Mouse (Mus musculus): ENCODE measurements around the gene Rbm38. TPM values are rescaled to one million over a fixed set of nuclear protein-coding genes. Genes with fewer than 3 reads are reported as not detected.

The Rbm38 gene
- polyA plus RNA-seq, 1 experiment = 7.2 TPM

DNA sequence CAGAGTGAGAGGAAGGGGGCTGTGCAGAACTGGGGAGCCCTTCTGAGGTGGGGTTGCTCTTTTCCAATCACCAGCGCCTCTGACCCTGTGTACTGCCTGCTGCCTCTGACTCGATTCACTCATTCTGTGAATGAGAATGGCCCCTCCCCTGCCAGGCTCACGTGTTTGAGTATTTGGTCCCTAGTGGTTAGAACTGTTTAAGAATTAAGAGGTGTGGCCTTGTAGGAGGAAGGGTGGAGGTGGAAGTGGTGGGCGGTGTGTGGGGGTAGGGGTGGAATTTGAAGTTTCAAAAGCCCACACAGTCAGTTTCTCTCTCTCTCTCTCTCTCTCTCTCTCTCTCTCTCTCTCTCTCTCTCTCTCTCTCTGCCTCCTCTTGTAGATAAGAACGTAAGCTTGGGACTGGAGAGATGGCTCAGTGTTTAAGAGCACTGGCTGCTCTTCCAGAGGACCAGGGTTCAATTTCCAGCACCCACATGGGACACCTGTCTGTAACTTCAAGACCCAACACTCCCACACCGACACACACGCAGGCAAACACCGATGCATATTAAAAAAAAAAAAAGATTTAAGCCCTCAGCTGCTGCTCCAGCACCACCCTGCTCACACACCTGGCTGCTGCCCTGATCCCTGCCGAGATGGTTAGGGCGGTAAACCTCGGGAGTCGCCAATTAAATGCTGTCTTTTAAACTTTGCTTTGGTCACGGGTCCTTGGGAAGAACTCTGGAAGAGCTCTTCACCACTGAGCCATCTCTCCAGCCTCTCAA lies 63.6 kb downstream of the Rbm38 start:
- TF ChIP-seq POLR2A (IDR thresholded peaks at IDR 0.05; ENCODE audit: low read depth, low read length) = no peak
- Histone ChIP-seq H3K27ac (ENCODE audit: insufficient read depth, low read length) (no peak overlapping the region), H3K4me3 (ENCODE audit: insufficient read depth, low read length) (no peak overlapping the region), H3K4me1 (ENCODE audit: control insufficient read depth, insufficient read depth, low read length) (0 out of 2 replicates have a peak, but pooled peaks cover 4% of the 10 kb centered on the region)

Other genes starting within 250 kb of the Rbm38 start
- gene Bmp7, start 80.2 kb upstream of the Rbm38 start, polyA plus RNA-seq (2011; ENCODE audit: insufficient read length, low read depth, missing spikeins) = not detected in 2 replicates
- gene Spo11, start 42.8 kb upstream of the Rbm38 start, polyA plus RNA-seq (2011; ENCODE audit: insufficient read length, low read depth, missing spikeins) = not detected in 2 replicates
- gene Rae1, start 20.4 kb upstream of the Rbm38 start, polyA plus RNA-seq (2011; ENCODE audit: insufficient read length, low read depth, missing spikeins) = 54.8 and 57.4 TPM in 2 replicates
- not detected in 2 replicates for gene Ctcfl, start 99.0 kb downstream of the Rbm38 start, polyA plus RNA-seq (2011; ENCODE audit: insufficient read length, low read depth, missing spikeins)
- gene Pck1, start 132.6 kb downstream of the Rbm38 start, polyA plus RNA-seq (2011; ENCODE audit: insufficient read length, low read depth, missing spikeins) = not detected in 2 replicates
- gene Zbp1, start 198.4 kb downstream of the Rbm38 start, polyA plus RNA-seq (2011; ENCODE audit: insufficient read length, low read depth, missing spikeins) = 2.6 and 5.6 TPM in 2 replicates